Mouse (Mus musculus): Measurements from ENCODE around the gene Jag1.

Jag1 gene

GRCm38 (mm10) chr2:137099211-137099734 lies 17.2 kb downstream of the Jag1 start:
- DNase-seq (ENCODE audit: low spot score): no peak

- no peak for DNase-seq (ENCODE audit: low spot score)
Measured at GRCm38 (mm10) chr2:137098269-137099035, 18.0 kb downstream of the Jag1 start.

GRCm38 (mm10) chr2:137096981-137097460 lies 19.4 kb downstream of the Jag1 start:
- DNase-seq (ENCODE audit: low spot score): no peak

DNA sequence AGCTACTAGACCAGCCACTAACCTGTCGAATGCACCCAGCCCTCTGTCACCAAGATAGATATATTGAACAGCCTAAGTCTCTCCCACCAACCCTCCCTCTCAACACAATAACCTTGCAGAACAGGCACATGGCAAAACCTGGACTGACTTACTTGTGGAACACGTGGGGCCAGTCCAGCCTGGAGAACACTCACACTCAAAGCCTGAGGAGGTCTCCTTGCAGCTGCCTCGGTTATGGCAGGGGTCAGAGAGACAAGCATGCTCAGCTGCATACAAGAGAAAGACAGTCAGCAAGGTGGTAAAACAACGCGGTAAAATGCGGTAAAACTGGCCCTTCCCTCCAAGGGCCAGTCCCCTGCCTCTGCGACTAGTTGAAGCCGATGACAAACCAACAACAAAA lies 22.1 kb downstream of the Jag1 start:
- DNase-seq (ENCODE audit: low spot score): no peak

DNA sequence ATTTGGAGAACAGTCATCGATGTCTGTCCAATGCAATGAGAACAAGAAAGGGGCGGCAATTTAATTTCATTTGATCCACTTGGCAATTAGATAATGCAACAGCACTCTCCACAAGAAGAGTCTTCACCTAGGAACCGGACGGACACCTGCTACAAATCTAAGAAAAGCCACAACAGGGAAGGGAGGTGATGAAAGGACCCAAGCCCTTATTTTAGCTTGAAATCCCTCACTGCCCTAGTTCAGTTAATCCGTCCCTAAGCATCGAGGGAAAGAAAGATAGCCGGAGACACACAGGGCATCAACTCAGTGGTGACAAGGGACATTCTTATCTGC lies 23.2 kb downstream of the Jag1 start:
- no peak for DNase-seq (ENCODE audit: low spot score)

GRCm38 (mm10) chr2:137092523-137093297 lies 23.7 kb downstream of the Jag1 start:
- DNase-seq (ENCODE audit: low spot score): no peak

GRCm38 (mm10) chr2:137091766-137092522 lies 24.5 kb downstream of the Jag1 start:
- no peak for DNase-seq (ENCODE audit: low spot score)

DNA sequence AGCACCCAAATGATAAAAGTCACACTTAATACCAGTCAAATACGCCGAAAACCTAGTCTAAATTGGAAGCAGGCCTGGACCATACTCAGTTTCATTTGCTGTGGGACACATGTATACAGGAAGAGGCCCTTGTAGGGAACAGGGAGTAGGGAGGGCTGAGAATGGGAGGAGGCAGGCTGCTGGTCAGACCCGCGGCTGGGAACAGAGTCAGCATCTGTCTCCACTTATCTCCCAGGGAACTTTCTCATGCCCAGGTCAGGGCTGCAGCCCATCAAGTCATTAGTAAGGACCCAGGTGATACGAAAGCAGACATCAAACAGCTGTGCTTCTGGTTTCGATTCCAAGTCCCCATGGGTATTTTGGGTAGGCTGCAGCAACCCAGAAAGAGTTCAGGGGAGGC lies 28.7 kb downstream of the Jag1 start:
- no peak for DNase-seq (ENCODE audit: low spot score)

DNA sequence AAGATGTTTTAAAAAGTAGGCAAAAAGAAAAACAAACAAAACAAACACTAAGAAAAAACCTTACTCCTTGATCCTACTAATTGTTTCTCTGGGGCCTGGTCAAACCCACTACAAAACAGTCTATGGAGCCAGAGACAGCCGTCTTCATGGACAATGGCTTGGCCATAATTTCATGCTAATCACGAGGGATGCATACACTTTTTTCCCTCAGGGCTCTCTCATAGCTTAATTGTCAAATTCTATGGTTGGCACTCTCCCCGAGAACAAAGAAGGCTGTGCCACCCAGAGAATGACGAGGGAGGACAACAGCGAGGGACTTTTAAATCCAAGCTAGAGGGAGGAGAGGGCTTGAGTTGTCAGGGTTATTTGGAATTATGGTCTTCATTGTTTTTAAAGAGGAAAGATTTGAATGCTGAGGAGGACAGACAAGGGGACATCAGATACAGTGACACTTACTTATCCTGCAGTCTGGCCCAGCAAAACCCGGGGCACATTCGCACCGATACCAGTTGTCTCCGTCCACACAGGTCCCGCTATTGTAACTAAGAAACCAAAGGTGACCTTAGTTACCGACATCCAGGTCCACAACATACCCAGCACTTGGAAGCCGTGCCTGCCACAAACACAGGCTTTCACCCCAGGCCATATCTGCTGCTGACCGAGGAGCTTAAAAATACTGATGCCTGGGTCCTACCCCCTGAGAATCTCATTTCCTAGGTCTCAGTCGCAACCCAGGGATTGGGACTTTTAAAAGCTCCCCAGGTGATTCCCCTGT lies 29.6 kb downstream of the Jag1 start:
- no peak for DNase-seq (ENCODE audit: low spot score)

- DNase-seq (ENCODE audit: low spot score): no peak
Measured at GRCm38 (mm10) chr2:137085257-137085656, 31.2 kb downstream of the Jag1 start.

GRCm38 (mm10) chr2:137082896-137083620 lies 33.4 kb downstream of the Jag1 start:
- no peak for DNase-seq (ENCODE audit: low spot score)

GRCm38 (mm10) chr2:137081001-137081400 lies 35.4 kb downstream of the Jag1 start:
- DNase-seq (ENCODE audit: low spot score): no peak

GRCm38 (mm10) chr2:137080468-137080867 lies 36.0 kb downstream of the Jag1 start:
- DNase-seq (ENCODE audit: low spot score): no peak

DNA sequence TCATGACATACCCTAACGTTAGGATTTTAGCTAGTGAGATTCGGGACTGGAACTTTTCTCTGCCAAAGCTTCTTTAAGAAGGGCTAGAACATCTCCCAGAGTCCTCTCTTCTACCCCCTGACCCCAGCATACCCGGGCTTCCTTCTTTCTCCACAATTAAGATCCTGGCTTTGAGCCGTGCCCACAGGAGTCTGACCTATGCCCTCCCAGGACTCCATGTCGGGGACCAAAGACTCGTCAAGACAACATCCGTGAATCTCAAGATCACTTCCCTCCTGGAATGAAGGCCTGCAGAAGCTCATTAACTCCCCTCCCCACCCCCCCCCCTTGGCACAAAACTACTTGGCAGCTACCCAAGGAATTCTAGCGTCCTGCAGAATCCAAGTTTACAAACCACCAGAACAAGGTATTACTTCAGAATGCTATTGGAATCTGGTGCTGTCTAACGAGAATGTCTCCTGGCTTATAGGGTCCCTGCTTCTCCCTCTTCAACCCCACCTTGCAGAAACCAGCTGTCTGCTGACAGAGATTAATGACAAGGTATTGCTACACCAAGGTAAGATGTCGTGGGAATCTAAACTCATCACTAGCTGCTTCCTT lies 36.6 kb downstream of the Jag1 start:
- no peak for DNase-seq (ENCODE audit: low spot score)

- no peak for DNase-seq (ENCODE audit: low spot score)
Measured at GRCm38 (mm10) chr2:137078771-137079170, 37.7 kb downstream of the Jag1 start.

GRCm38 (mm10) chr2:137074313-137074620 lies 42.2 kb downstream of the Jag1 start:
- DNase-seq (ENCODE audit: low spot score): no peak

GRCm38 (mm10) chr2:137073473-137074312 lies 42.8 kb downstream of the Jag1 start:
- no peak for DNase-seq (ENCODE audit: low spot score)

DNA sequence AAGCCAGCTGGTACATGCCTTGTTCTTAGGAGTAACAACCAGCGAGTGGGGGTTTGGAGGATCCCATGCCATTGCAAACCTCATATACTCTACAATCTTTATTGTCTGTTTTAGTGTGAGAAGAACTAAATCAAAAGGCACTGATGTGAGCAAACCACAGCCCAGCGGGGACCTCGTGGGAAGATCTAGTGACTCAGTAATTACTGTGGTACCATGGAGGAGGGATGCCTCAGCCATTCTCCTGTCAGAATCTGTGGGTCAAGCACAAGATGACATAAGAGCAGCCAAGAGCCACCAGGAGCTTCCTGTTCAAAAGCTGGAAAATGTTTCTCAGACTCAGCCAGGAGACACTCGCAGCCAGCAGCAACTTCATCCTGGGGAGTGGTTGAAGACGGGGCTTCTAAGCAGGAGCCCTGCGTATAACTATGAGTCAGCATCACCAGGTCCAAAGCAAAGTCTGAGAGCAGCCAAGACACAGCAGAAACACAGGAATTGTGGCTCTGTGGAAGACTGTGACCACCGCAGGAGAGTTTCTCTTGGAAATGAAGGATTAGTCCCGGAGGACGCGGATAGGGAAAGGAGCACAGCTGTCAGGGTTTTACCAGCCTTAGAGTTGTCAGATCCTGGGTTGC lies 48.8 kb downstream of the Jag1 start:
- DNase-seq (ENCODE audit: low spot score): no peak

GRCm38 (mm10) chr2:137064513-137064912 lies 51.9 kb downstream of the Jag1 start:
- no peak for DNase-seq (ENCODE audit: low spot score)
